10 mouse cellular contexts compared by ENCODE assay signal in the genomic region with DNA sequence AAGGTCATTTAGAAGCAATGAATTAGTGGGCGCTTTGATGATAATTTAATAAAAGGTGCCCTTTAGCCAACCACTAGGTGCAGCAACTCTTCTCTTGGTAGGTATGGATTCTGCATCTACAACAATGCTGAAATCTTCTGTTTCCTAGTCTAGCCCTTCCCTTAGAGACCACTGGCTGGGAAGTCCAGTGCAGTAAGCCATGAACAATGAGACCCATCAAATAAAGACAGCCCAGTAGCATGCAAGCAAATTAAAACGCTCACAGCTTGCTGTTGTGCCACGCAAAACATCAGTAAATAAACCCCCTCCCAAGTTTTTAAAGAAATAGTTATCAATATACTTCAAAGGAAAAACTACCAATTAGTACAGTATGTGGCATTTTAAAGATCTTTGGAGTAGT. TPM values are rescaled to one million over a fixed set of nuclear protein-coding genes. Genes with fewer than 3 reads are reported as not detected.
A peak's percentile ranks its signal among the peaks of the same experiment; 100 is the strongest.
DNase-seq lines count a peak whose midpoint lies in the region; ATAC-seq and TF ChIP-seq lines count a peak whose summit lies in the region.
"Had no signal": no experiment of that assay in that cellular context is flagged by ENCODE, and none has a peak within 500 bp of the region (broad histone marks: within the 10 kb centered on the region; RNA-seq: fewer than 3 reads in every experiment).

No protein-coding gene starts in this region.

- H3K27me3 ChIP-seq in heart, embryonic 10.5 days (ENCODE audit: insufficient read depth, poor library complexity, severe bottlenecking): no peaks in the 10 kb centered on the region
- no peaks in the 10 kb centered on the region for H3K27me3 ChIP-seq in neural tube, embryonic 12.5 days (replicated peaks)
- no peaks in the 10 kb centered on the region for H3K27me3 ChIP-seq in intestine, embryonic 16.5 days (replicated peaks; ENCODE audit: control insufficient read depth, insufficient read depth, low read length)
- H3K27me3 ChIP-seq: stomach, embryonic 15.5 days had no signal

- TF ChIP-seq POLR2A in olfactory bulb, adult 2 months (IDR thresholded peaks at IDR 0.05; ENCODE audit: insufficient read depth, low read depth, low read length): no peak

- ATAC-seq in neural tube, embryonic 12.5 days (ENCODE audit: low FRiP score, low read depth): peak; percentile 49; the same call in 1 of the 2 replicates
- ATAC-seq in intestine, embryonic 16.5 days: no peak

- H3K4me2 ChIP-seq in neural tube, embryonic 12.5 days (replicated peaks): peak overlapping the region; percentile 57
- H3K4me2 ChIP-seq in intestine, embryonic 16.5 days (ENCODE audit: low read depth, low read length): peak overlapping the region; percentile 59; the same call in 1 of the 2 replicates

- DNase-seq in heart, embryonic 10.5 days (ENCODE audit: low spot score): no peak
- no peak for DNase-seq in heart, adult 9 months (ENCODE audit: low spot score in 2 of 2)
- DNase-seq in neural tube, embryonic 10.5 days (ENCODE audit: extremely low spot score, low spot score): no peak
- no peak for DNase-seq in yolk sac, embryonic 10.5 days (ENCODE audit: low spot score)
- DNase-seq in frontal cortex, postnatal 14 days (ENCODE audit: low spot score in 2 of 2): no peak

- WGBS in heart, embryonic 10.5 days: 56% methylated on average over 3 of the region's 3 CpGs
- WGBS in neural tube, embryonic 12.5 days: 57% methylated on average over 3 of the region's 3 CpGs
- 62% methylated on average over 3 of the region's 3 CpGs for WGBS in intestine, embryonic 16.5 days
- 33% methylated on average over 3 of the region's 3 CpGs for WGBS in olfactory bulb, adult 2 months

- H3K4me1 ChIP-seq in heart, embryonic 10.5 days: peaks cover 8% of the 10 kb centered on the region
- H3K4me1 ChIP-seq in neural tube, embryonic 12.5 days: peaks cover 12% of the 10 kb centered on the region
- peaks cover 4% of the 10 kb centered on the region; the same call in 1 of the 2 replicates for H3K4me1 ChIP-seq in intestine, embryonic 16.5 days (ENCODE audit: control insufficient read depth, insufficient read depth, low read length)
- 0 out of 2 replicates have a peak, but pooled peaks cover 2% of the 10 kb centered on the region for H3K4me1 ChIP-seq in olfactory bulb, adult 2 months (ENCODE audit: control insufficient read depth, insufficient read depth, low read length)

- no peaks in the 10 kb centered on the region for H3K36me3 ChIP-seq in heart, embryonic 10.5 days
- H3K36me3 ChIP-seq in neural tube, embryonic 12.5 days: no peaks in the 10 kb centered on the region; the same call in 1 of the 2 replicates
- no peaks in the 10 kb centered on the region for H3K36me3 ChIP-seq in intestine, embryonic 16.5 days (ENCODE audit: control insufficient read depth, insufficient read depth, low read length)
- H3K36me3 ChIP-seq: stomach, embryonic 15.5 days had no signal

- no peak for TF ChIP-seq CTCF in olfactory bulb, adult 2 months (IDR thresholded peaks at IDR 0.05; ENCODE audit: insufficient read depth, low read depth, low read length)

- H3K9ac ChIP-seq in neural tube, embryonic 12.5 days: no peak overlapping the region
- H3K9ac ChIP-seq in intestine, embryonic 16.5 days (ENCODE audit: low read depth, low read length): no peak overlapping the region
- H3K9ac ChIP-seq: stomach, embryonic 15.5 days had no signal

- no peak overlapping the region for H3K27ac ChIP-seq in heart, embryonic 10.5 days
- no peak overlapping the region for H3K27ac ChIP-seq in neural tube, embryonic 12.5 days
- no peak overlapping the region for H3K27ac ChIP-seq in intestine, embryonic 16.5 days (ENCODE audit: low read length)
- peak overlapping the region; percentile 74 for H3K27ac ChIP-seq in olfactory bulb, adult 2 months (ENCODE audit: insufficient read depth, low read depth, low read length)
- H3K27ac ChIP-seq: stomach, embryonic 15.5 days had no signal

- H3K4me3 ChIP-seq in heart, embryonic 10.5 days: peak overlapping the region; percentile 57
- H3K4me3 ChIP-seq in neural tube, embryonic 12.5 days: no peak overlapping the region
- no peak overlapping the region for H3K4me3 ChIP-seq in intestine, embryonic 16.5 days (ENCODE audit: low read length)
- no peak overlapping the region for H3K4me3 ChIP-seq in olfactory bulb, adult 2 months (ENCODE audit: insufficient read depth, low read depth, low read length)

- no peaks in the 10 kb centered on the region for H3K9me3 ChIP-seq in heart, embryonic 10.5 days
- H3K9me3 ChIP-seq in neural tube, embryonic 12.5 days: no peaks in the 10 kb centered on the region
- H3K9me3 ChIP-seq in intestine, embryonic 16.5 days (ENCODE audit: control insufficient read depth, low read length): no peaks in the 10 kb centered on the region
- H3K9me3 ChIP-seq: stomach, embryonic 15.5 days had no signal

RNA-seq across cellular contexts. Expression of gene Gm21954, which starts 10.9 kb away (rescaled TPM):
- polyA plus RNA-seq in heart, embryonic 10.5 days (2016; fragmentation: Nextera tagmentation; extraction: Ambion mirVana): not detected in 2 replicates
- not detected in 2 replicates for polyA plus RNA-seq in neural tube, embryonic 12.5 days (2016; fragmentation: Nextera tagmentation; extraction: Ambion mirVana)
- polyA plus RNA-seq in intestine, embryonic 16.5 days (2015; fragmentation: Nextera tagmentation; extraction: Ambion mirVana): not detected in 2 replicates
- polyA plus RNA-seq in olfactory bulb, adult 2 months (2012; ENCODE audit: insufficient read depth, insufficient read length, low replicate concordance, missing spikeins): not detected in 2 replicates
- polyA plus RNA-seq: C2C12; stomach, embryonic 15.5 days had no signal
